Mouse (Mus musculus) splenic B cell, adult 2 months (primary cell): ENCODE data around the gene C1rl.
"Not testable (repeated sequence)": the region's sequence is repeated elsewhere in the genome, so short reads cannot be mapped to it uniquely, and the experiment has no call there.

Source experiments
- DNase-seq: peaks from one replicate; pipeline ENCODE4 v3.0.0-alpha.2; 2011; ENCODE audit warnings: low read depth, low spot score
- H3K27me3 ChIP-seq: 2 replicates; pipeline ENCODE4 v1.6.1; 2012; ENCODE audit warnings: mild to moderate bottlenecking, low read length, moderate library complexity, mixed read lengths; ENCODE audit not compliant: control insufficient read depth, poor library complexity, insufficient read depth, severe bottlenecking
- H3K36me3 ChIP-seq: 2 replicates; pipeline ENCODE4 v1.6.1; 2012; ENCODE audit warnings: mild to moderate bottlenecking, low read length, moderate library complexity, mixed read lengths; ENCODE audit not compliant: control insufficient read depth, poor library complexity, insufficient read depth, severe bottlenecking

C1rl gene

DNA sequence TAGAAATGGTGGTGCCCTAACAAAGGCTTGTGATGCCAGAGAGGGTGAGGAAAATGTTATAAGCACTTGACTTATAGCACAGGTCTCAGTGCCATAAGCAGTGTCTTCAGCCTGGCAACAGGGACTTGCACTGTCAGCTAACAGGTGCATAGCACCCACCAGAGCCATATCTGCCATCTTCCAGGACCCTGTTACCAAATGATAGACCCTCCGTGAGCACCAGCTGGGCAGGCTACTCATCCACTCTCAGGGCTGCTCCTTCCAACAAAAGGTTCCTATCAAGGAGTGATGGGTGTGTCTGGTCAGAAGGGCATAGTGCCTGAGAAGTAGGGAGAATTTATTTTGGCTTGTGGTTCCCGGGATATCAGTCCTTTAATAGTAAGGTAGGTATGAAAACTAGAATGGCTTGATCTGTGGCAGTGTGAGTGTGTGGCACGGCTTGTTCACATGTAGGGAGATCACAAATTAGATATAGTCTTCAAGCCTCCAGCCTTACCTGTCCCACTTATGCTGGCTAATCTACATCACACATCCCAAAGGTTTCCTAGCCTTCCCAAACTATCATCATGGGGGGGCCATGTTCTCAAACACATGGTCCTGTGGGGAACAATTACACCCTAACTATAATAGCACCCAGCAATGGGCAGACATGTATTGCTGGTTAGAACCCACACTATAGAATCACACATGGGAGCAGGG, 13.9 kb upstream of the C1rl start:
- no peaks in the 10 kb centered on the region for H3K36me3 ChIP-seq
- no peak for DNase-seq

DNA sequence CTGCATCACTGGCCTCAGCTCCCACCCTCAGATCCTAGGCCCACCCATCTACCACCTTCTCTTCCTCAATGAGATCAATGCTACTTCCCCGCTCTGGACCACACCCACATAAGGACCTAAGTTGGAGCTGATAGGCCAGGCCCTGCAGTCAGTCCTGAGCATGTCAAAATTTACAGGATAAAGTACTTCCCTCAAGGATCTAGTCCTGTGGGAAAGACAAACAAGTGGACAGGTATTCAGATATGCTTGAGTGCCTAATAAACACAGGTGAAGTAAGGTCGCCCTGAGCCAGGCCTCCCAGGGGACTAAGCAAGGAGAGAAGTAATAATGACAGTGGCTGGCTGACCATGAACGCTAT, 13.4 kb upstream of the C1rl start:
- Histone ChIP-seq H3K36me3 (no peaks in the 10 kb centered on the region), H3K27me3 (no peaks in the 10 kb centered on the region)
- no peak for DNase-seq

More for the DNA sequence above, 13.9 kb upstream of the C1rl start:
- no peaks in the 10 kb centered on the region for H3K27me3 ChIP-seq

GRCm38 (mm10) chr6:124480295-124480694, 12.6 kb upstream of the C1rl start:
- H3K36me3 ChIP-seq: no peaks in the 10 kb centered on the region
- peak; percentile 74 for DNase-seq
- no peaks in the 10 kb centered on the region for H3K27me3 ChIP-seq

- Histone ChIP-seq H3K36me3 (no peaks in the 10 kb centered on the region), H3K27me3 (no peaks in the 10 kb centered on the region)
These were observed 11.3 kb upstream of the C1rl start for GRCm38 (mm10) chr6:124481571-124481970.

DNA sequence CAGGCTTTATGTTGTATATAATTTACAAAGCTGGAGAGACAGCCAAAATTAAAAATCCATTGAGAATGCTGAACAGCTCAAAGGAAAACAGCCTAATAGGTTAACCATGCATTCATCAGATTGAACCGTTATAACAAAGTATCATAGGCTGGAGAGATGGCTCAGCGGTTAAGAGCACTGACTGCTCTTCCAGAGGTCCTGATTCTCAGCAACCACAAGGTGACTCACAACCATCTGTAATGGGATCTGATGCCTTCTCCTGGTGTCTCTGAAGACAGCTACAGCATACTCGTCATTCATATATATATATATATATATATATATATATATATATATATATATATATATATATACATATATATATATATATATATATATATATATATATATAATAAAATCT, 9.1 kb upstream of the C1rl start:
- H3K36me3 ChIP-seq, H3K27me3 ChIP-seq: not testable (repeated sequence)

More at GRCm38 (mm10) chr6:124481571-124481970, 11.3 kb upstream of the C1rl start:
- peak; percentile 47 for DNase-seq

GRCm38 (mm10) chr6:124484851-124485250, 8.1 kb upstream of the C1rl start:
- Histone ChIP-seq H3K36me3 (no peaks in the 10 kb centered on the region), H3K27me3 (no peaks in the 10 kb centered on the region)
- no peak for DNase-seq

More for the DNA sequence above, 9.1 kb upstream of the C1rl start:
- not testable (repeated sequence) for DNase-seq

GRCm38 (mm10) chr6:124485414-124486144, 7.3 kb upstream of the C1rl start:
- DNase-seq: no peak
- H3K36me3 ChIP-seq: no peaks in the 10 kb centered on the region
- H3K27me3 ChIP-seq: no peaks in the 10 kb centered on the region

DNA sequence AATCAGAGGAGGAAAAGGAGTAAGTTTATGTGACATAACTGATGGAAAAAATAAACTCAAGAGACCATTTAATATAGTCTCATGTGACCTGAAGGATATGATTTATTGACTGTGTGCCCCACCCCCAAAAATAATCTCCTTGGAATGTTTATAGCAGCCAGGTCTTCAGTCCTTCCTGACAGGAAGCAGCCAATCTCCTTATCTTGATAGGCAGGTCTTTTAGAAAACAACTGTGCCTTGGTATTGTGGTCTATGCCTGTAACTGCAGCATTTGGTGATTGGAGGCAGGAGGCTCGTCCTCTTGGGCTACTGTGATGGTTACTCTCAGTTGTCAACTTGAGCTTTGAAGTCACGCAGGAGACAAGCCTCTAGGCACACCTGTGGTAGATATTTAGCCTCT, 5.4 kb upstream of the C1rl start:
- no peak for DNase-seq
- Histone ChIP-seq H3K27me3 (no peaks in the 10 kb centered on the region), H3K36me3 (no peaks in the 10 kb centered on the region)

DNA sequence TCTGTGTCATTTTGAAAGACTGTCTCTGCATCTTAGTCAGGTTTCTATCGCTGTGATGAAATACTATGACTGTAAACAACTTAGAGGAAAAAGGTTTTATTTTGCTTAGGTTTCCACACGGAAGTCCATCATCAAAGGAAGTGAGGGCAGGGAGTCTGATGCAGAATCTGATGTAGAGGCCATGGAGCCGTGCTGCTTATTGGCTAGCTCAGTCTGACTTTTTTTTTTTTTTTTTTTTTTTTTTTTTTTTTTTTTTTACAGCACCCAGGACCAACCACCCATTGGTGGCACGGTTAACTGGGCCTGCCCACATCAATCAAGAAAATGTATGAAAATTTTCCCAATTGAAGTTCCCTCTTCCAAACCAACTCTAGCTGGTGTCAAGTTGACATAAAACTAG, 4.0 kb upstream of the C1rl start:
- no peaks in the 10 kb centered on the region for H3K36me3 ChIP-seq

GRCm38 (mm10) chr6:124491427-124491826, 1.5 kb upstream of the C1rl start:
- no peak for DNase-seq
- Histone ChIP-seq H3K27me3 (no peaks in the 10 kb centered on the region), H3K36me3 (no peaks in the 10 kb centered on the region)

More for the DNA sequence above, 4.0 kb upstream of the C1rl start:
- no peaks in the 10 kb centered on the region for H3K27me3 ChIP-seq
- no peak for DNase-seq

DNA sequence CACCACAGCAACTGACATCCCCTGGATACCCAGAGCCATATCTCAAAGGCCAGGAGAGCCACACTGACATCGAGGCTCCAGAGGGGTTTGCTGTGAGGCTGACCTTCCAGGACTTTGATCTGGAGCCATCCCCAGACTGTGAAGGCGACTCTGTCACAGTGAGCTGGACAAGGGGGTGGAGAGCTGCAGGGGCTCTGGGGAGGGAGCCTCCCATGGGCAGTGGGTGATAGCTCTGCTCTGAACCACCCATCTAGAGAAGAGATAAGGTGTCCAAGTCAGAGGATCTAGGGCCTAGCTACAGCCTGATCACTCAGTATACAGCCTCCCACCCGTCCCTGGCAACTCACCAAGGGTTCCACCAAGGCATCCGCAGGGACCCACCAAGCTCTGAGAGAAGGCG, 973 bp downstream of the C1rl start:
- H3K36me3 ChIP-seq: no peaks in the 10 kb centered on the region
- no peak for DNase-seq
- no peaks in the 10 kb centered on the region for H3K27me3 ChIP-seq

GRCm38 (mm10) chr6:124496054-124496453, 3.1 kb downstream of the C1rl start:
- Histone ChIP-seq H3K36me3 (no peaks in the 10 kb centered on the region), H3K27me3 (no peaks in the 10 kb centered on the region)
- no peak for DNase-seq

DNA sequence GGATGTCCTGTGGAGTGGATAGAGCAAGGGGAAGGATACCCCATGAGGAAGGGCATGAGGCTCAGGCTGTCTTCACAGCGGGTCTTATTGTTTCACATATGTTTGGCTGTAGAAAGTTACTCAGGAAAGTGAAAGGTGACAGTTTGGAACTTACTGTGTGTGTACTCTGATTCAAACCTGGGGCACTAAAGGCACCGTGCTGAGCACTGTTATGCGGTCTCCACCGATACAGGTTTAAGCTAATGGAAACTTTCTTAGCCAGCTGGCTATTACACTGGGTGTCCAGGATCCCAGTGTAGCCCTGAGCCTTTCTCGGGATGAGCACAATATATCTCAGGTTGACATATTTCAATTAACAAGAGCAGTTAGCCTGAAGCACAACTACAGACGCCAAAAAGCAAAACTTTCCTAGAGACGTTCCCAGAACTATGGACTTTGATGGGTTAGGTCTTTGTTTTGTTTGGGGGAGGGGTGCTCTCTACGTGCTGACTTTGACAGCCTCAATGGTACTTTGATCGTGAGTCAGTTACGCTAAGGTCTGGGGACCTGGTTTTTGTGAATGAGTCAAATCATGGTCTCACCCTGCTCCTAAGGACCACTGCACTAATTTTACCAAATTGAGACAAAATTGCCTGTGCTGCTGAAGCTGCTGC, 7.1 kb downstream of the C1rl start:
- H3K36me3 ChIP-seq: no peaks in the 10 kb centered on the region
- H3K27me3 ChIP-seq: no peaks in the 10 kb centered on the region
- no peak for DNase-seq

DNA sequence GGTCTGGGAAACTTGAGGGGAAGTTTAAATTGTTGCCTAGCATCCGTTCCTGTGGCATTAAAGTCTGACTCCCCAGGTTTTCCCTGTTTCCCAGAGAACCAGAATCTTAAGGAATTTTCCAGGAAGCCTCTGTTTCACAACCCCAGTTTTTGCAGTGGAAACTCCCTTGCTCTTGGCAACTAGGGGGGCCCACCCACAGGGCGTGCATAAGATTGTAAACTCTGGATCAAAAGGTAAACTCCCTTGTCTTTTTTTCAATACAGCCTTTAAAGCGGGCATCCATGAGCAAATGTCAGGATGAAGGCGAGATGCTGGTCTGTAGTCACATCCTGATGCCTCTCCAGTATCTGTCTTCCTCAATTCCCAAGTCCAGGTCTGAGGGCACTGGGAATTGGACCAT, 8.6 kb downstream of the C1rl start:
- no peak for DNase-seq
- Histone ChIP-seq H3K27me3 (no peaks in the 10 kb centered on the region), H3K36me3 (no peaks in the 10 kb centered on the region)

- no peaks in the 10 kb centered on the region for H3K36me3 ChIP-seq
- H3K27me3 ChIP-seq: no peaks in the 10 kb centered on the region
- no peak for DNase-seq
These were observed 9.1 kb downstream of the C1rl start for GRCm38 (mm10) chr6:124502021-124502420.
